Mouse (Mus musculus) left cerebral cortex, adult 18-20 months (tissue): ENCODE measurements at regions not wholly inside any gene's neighbourhood (a gene's known extent, or its start where the extent isn't known, plus 50 kb on each side); places are given as distances from the start of the nearest gene placed in this dataset.

ENCODE experiments used
- DNase-seq, 2 experiments: peaks; one replicate each; pipeline ENCODE4 v3.0.0; 2021 to 2022; ENCODE audit warnings: low spot score in 2 of 2, mixed read lengths in 1 of 2

- no peak for DNase-seq
Measured at GRCm38 (mm10) chr1:109471671-109472070, 510.6 kb upstream of the Cdh7 start.

DNA sequence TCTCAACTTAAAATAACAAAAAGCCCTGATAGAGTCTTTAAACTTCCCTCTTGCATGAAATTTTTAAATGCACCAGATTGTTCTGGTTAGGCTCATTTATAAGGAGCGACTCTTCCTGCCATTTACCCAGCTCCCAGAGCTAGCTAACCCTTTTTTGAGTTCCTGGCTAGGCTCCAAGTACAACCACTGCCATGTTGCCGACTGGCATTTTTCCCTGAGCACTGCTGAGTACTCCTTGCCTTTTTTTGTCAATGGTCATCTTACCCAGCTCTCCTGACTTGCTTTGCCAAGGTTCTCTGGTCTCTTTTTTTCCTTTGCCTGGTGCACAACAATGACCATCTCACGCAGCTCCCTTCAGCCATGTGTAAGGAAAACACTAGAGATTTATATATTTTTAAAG lies 500.8 kb upstream of the Cdh7 start:
- DNase-seq, result no peak

DNA sequence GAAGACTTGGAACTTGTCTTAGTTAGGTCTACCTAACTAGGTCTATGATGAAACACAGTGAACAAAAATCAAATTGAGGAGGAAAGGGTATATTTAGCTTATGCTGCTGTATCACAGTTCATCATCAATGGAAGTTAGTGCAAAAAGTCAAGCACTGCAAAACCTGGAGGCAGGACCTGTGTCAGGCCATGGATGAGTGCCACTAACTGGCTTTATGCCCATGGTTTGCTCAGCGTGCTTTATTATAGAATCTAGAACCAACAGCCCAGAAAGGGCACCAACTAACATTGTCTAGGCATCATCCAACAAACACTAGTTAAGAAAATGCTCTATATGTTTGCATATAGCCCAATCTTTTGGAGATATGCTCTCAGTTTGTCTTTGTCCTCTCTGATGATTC lies 486.3 kb upstream of the Cdh7 start:
- no peak for DNase-seq

- peak; percentile 2 to 3 for DNase-seq
Measured at GRCm38 (mm10) chr1:109512632-109513259, 469.5 kb upstream of the Cdh7 start.

GRCm38 (mm10) chr1:109514375-109514774 lies 467.9 kb upstream of the Cdh7 start:
- DNase-seq, result no peak
